Mouse (Mus musculus) limb, embryonic 13.5 days (tissue): ENCODE measurements around the gene Kcnk13. TPM values are rescaled to one million over a fixed set of nuclear protein-coding genes. Genes with fewer than 3 reads are reported as not detected.
"Not testable (repeated sequence)": the region's sequence is repeated elsewhere in the genome, so short reads cannot be mapped to it uniquely, and the experiment has no call there.

ENCODE experiments used
- ATAC-seq: fragments of 200-750 bp; cut with Nextera tagmentation; 2 replicates; pipeline ENCODE4 v1.8.0; 2017; ENCODE audit warnings: low read depth, moderate number of reproducible peaks, moderate TSS enrichment; ENCODE audit not compliant: low FRiP score
- H3K27ac ChIP-seq: fragments of 300-500 bp; sonication (generic); 2 replicates; pipeline ENCODE4 v1.5.1; 2015; ENCODE audit warnings: inconsistent platforms, mild to moderate bottlenecking, moderate library complexity
- H3K27me3 ChIP-seq: fragments of 300-500 bp; sonication (generic); 2 replicates; pipeline ENCODE4 v1.6.1; 2015; ENCODE audit warnings: mild to moderate bottlenecking, inconsistent platforms
- H3K36me3 ChIP-seq: fragments of 300-500 bp; sonication (generic); 2 replicates; pipeline ENCODE4 v1.6.1; 2015; ENCODE audit warnings: inconsistent platforms, mild to moderate bottlenecking, moderate library complexity
- H3K4me1 ChIP-seq: fragments of 300-500 bp; sonication (generic); 2 replicates; pipeline ENCODE4 v1.6.1; 2015; ENCODE audit warnings: inconsistent platforms
- H3K4me2 ChIP-seq: fragments of 300-500 bp; sonication (generic); replicated peaks from 2 replicates; pipeline ENCODE4 v1.6.1; 2015; ENCODE audit warnings: inconsistent platforms, mild to moderate bottlenecking, moderate library complexity
- H3K4me3 ChIP-seq: fragments of 300-500 bp; sonication (generic); 2 replicates; pipeline ENCODE4 v1.5.1; 2015; ENCODE audit warnings: moderate library complexity, mild to moderate bottlenecking, inconsistent platforms
- H3K9ac ChIP-seq: fragments of 300-500 bp; sonication (generic); 2 replicates; pipeline ENCODE4 v1.6.1; 2015; ENCODE audit warnings: mild to moderate bottlenecking, inconsistent platforms
- H3K9me3 ChIP-seq: fragments of 300-500 bp; sonication (generic); 2 replicates; pipeline ENCODE4 v1.6.1; 2016; ENCODE audit warnings: inconsistent platforms
- WGBS: fragments of 180-500 bp; shearing (Covaris S2); methylation state at CpG from one replicate; pipeline ENCODE4 v1.1.7; 2015; 5-methylcytosine and 5-hydroxymethylcytosine counted together
- polyA plus RNA-seq: library from polyadenylated mRNA; unstranded; fragments of >200 nt; fragmentation: Nextera tagmentation; extraction: Ambion mirVana; gene quantifications from 2 replicates; pipeline ENCODE4 v1.2.1, GENCODE M21; 2015

The Kcnk13 gene
- polyA plus RNA-seq, 1 experiment from 2014 or later = 2.4 TPM

GRCm38 (mm10) chr12:99966881-99967363 lies 2.6 kb downstream of the Kcnk13 start:
- peak overlapping the region; percentile 54; the same call in 1 of the 2 replicates for H3K4me3 ChIP-seq
- no peak overlapping the region for H3K9ac ChIP-seq
- peak overlapping the region; percentile 96 for H3K4me2 ChIP-seq
- no peak overlapping the region for H3K27ac ChIP-seq
- no peaks in the 10 kb centered on the region for H3K36me3 ChIP-seq
- no peaks in the 10 kb centered on the region for H3K9me3 ChIP-seq
- 10% methylated on average over 12 of the region's 12 CpGs for whole genome bisulfite sequencing
- ATAC-seq = no peak
- peaks cover 32% of the 10 kb centered on the region for H3K4me1 ChIP-seq
- H3K27me3 ChIP-seq = peaks cover 85% of the 10 kb centered on the region

- H3K27ac ChIP-seq = no peak overlapping the region
- no peaks in the 10 kb centered on the region for H3K9me3 ChIP-seq
- H3K4me3 ChIP-seq = no peak overlapping the region
- no peak overlapping the region for H3K9ac ChIP-seq
- no peaks in the 10 kb centered on the region for H3K36me3 ChIP-seq
- WGBS = 75% methylated on average over 4 of the region's 4 CpGs
- no peak overlapping the region for H3K4me2 ChIP-seq
- peaks cover 64% of the 10 kb centered on the region for H3K27me3 ChIP-seq
- H3K4me1 ChIP-seq = peaks cover 23% of the 10 kb centered on the region
- no peak for ATAC-seq
These were observed 5.6 kb downstream of the Kcnk13 start for GRCm38 (mm10) chr12:99969906-99970305.

GRCm38 (mm10) chr12:99971205-99971894 lies 7.1 kb downstream of the Kcnk13 start:
- not testable (repeated sequence) for H3K9ac ChIP-seq, H3K9me3 ChIP-seq, H3K4me1 ChIP-seq, H3K4me3 ChIP-seq, H3K4me2 ChIP-seq, ATAC-seq, H3K36me3 ChIP-seq, H3K27ac ChIP-seq
- whole genome bisulfite sequencing = 75% methylated on average over 7 of the region's 7 CpGs
- H3K27me3 ChIP-seq = peaks cover 49% of the 10 kb centered on the region

GRCm38 (mm10) chr12:99972825-99973224 lies 8.5 kb downstream of the Kcnk13 start:
- Histone ChIP-seq H3K4me2 (no peak overlapping the region), H3K27ac (no peak overlapping the region), H3K36me3 (no peaks in the 10 kb centered on the region), H3K9me3 (no peaks in the 10 kb centered on the region), H3K4me3 (no peak overlapping the region), H3K27me3 (peaks cover 34% of the 10 kb centered on the region), H3K4me1 (no peaks in the 10 kb centered on the region), H3K9ac (no peak overlapping the region)
- no peak for ATAC-seq
- 64% methylated on average over 7 of the region's 7 CpGs for WGBS

- 89% methylated on average over 1 of the region's 1 CpGs for WGBS
- Histone ChIP-seq H3K27ac (no peak overlapping the region), H3K4me3 (no peak overlapping the region), H3K27me3 (peaks cover 26% of the 10 kb centered on the region), H3K9ac (no peak overlapping the region), H3K4me1 (no peaks in the 10 kb centered on the region), H3K4me2 (no peak overlapping the region), H3K36me3 (no peaks in the 10 kb centered on the region), H3K9me3 (no peaks in the 10 kb centered on the region)
- ATAC-seq = no peak
These were observed 9.4 kb downstream of the Kcnk13 start for GRCm38 (mm10) chr12:99973659-99974058.

- H3K36me3 ChIP-seq = no peaks in the 10 kb centered on the region
- no peak overlapping the region for H3K4me2 ChIP-seq
- no peaks in the 10 kb centered on the region for H3K4me1 ChIP-seq
- 87% methylated on average over 4 of the region's 4 CpGs for WGBS
- H3K27ac ChIP-seq = no peak overlapping the region
- H3K9ac ChIP-seq = no peak overlapping the region
- no peaks in the 10 kb centered on the region for H3K9me3 ChIP-seq
- ATAC-seq = no peak
- H3K27me3 ChIP-seq = no peaks in the 10 kb centered on the region
- H3K4me3 ChIP-seq = no peak overlapping the region
These were observed 15.2 kb downstream of the Kcnk13 start for GRCm38 (mm10) chr12:99979541-99979940.

GRCm38 (mm10) chr12:99986797-99987196 lies 22.5 kb downstream of the Kcnk13 start:
- peaks cover 4% of the 10 kb centered on the region for H3K9me3 ChIP-seq
- WGBS = 92% methylated on average over 5 of the region's 5 CpGs

GRCm38 (mm10) chr12:99988144-99988543 lies 23.8 kb downstream of the Kcnk13 start:
- no peaks in the 10 kb centered on the region for H3K4me1 ChIP-seq
- ATAC-seq = no peak
- H3K36me3 ChIP-seq = no peaks in the 10 kb centered on the region
- no peak overlapping the region for H3K27ac ChIP-seq
- H3K9me3 ChIP-seq = peaks cover 4% of the 10 kb centered on the region
- no peaks in the 10 kb centered on the region for H3K27me3 ChIP-seq
- no peak overlapping the region for H3K9ac ChIP-seq
- H3K4me3 ChIP-seq = no peak overlapping the region
- H3K4me2 ChIP-seq = no peak overlapping the region
- WGBS = 88% methylated on average over 2 of the region's 2 CpGs

More at GRCm38 (mm10) chr12:99986797-99987196, 22.5 kb downstream of the Kcnk13 start:
- no peaks in the 10 kb centered on the region for H3K27me3 ChIP-seq
- H3K4me3 ChIP-seq = no peak overlapping the region
- H3K4me2 ChIP-seq = no peak overlapping the region
- no peak overlapping the region for H3K9ac ChIP-seq
- no peaks in the 10 kb centered on the region for H3K4me1 ChIP-seq
- no peaks in the 10 kb centered on the region for H3K36me3 ChIP-seq
- H3K27ac ChIP-seq = no peak overlapping the region
- no peak for ATAC-seq

GRCm38 (mm10) chr12:99992362-99992862 lies 28.1 kb downstream of the Kcnk13 start:
- no peak overlapping the region for H3K4me3 ChIP-seq
- no peaks in the 10 kb centered on the region for H3K36me3 ChIP-seq
- H3K27ac ChIP-seq = no peak overlapping the region
- no peaks in the 10 kb centered on the region for H3K27me3 ChIP-seq
- H3K9ac ChIP-seq = no peak overlapping the region
- no peak for ATAC-seq
- H3K9me3 ChIP-seq = peaks cover 4% of the 10 kb centered on the region
- no peaks in the 10 kb centered on the region for H3K4me1 ChIP-seq
- WGBS = 86% methylated on average over 11 of the region's 11 CpGs
- H3K4me2 ChIP-seq = no peak overlapping the region

- no peak for ATAC-seq
- peaks cover 4% of the 10 kb centered on the region for H3K9me3 ChIP-seq
- no peak overlapping the region for H3K4me2 ChIP-seq
- H3K9ac ChIP-seq = no peak overlapping the region
- H3K4me3 ChIP-seq = no peak overlapping the region
- WGBS = 74% methylated on average over 10 of the region's 10 CpGs
- H3K27ac ChIP-seq = no peak overlapping the region
- H3K27me3 ChIP-seq = no peaks in the 10 kb centered on the region
- no peaks in the 10 kb centered on the region for H3K36me3 ChIP-seq
- no peaks in the 10 kb centered on the region for H3K4me1 ChIP-seq
These were observed 29.0 kb downstream of the Kcnk13 start for GRCm38 (mm10) chr12:99993146-99993890.

- peaks cover 2% of the 10 kb centered on the region for H3K9me3 ChIP-seq
- no peak overlapping the region for H3K4me3 ChIP-seq
- no peak overlapping the region for H3K27ac ChIP-seq
- H3K9ac ChIP-seq = no peak overlapping the region
- no peaks in the 10 kb centered on the region for H3K4me1 ChIP-seq
- WGBS = 80% methylated on average over 5 of the region's 5 CpGs
- no peak for ATAC-seq
- 0 out of 2 replicates have a peak, but pooled peaks cover 3% of the 10 kb centered on the region for H3K27me3 ChIP-seq
- H3K4me2 ChIP-seq = no peak overlapping the region
- H3K36me3 ChIP-seq = no peaks in the 10 kb centered on the region
These were observed 31.7 kb downstream of the Kcnk13 start for GRCm38 (mm10) chr12:99995951-99996350.

- Histone ChIP-seq H3K27me3 (0 out of 2 replicates have a peak, but pooled peaks cover 9% of the 10 kb centered on the region), H3K9ac (no peak overlapping the region), H3K36me3 (no peaks in the 10 kb centered on the region), H3K27ac (no peak overlapping the region), H3K4me3 (no peak overlapping the region), H3K9me3 (no peaks in the 10 kb centered on the region), H3K4me2 (no peak overlapping the region), H3K4me1 (peaks cover 15% of the 10 kb centered on the region)
- no peak for ATAC-seq
- 78% methylated on average over 5 of the region's 5 CpGs for WGBS
These were observed 35.4 kb downstream of the Kcnk13 start for GRCm38 (mm10) chr12:99999726-100000125.
